Mouse (Mus musculus) embryonic facial prominence, embryonic 12.5 days (tissue): ENCODE measurements around the gene Tctn3. TPM values are rescaled to one million over a fixed set of nuclear protein-coding genes. Genes with fewer than 3 reads are reported as not detected.
"Not testable (repeated sequence)": the region's sequence is repeated elsewhere in the genome, so short reads cannot be mapped to it uniquely, and the experiment has no call there.

ENCODE experiments used
- ATAC-seq: fragments of 200-750 bp; cut with Nextera tagmentation; 2 replicates; pipeline ENCODE4 v1.8.0; 2017; ENCODE audit not compliant: insufficient number of reproducible peaks, insufficient read depth, low FRiP score, low TSS enrichment
- H3K27ac ChIP-seq: fragments of 300-500 bp; sonication (generic); 2 replicates; pipeline ENCODE4 v1.5.1; 2016; ENCODE audit warnings: mild to moderate bottlenecking
- H3K27me3 ChIP-seq: fragments of 300-500 bp; sonication (generic); 2 replicates; pipeline ENCODE4 v1.6.1; 2016; ENCODE audit warnings: mild to moderate bottlenecking, moderate library complexity
- H3K36me3 ChIP-seq: fragments of 300-500 bp; sonication (generic); 2 replicates; pipeline ENCODE4 v1.6.1; 2016; ENCODE audit warnings: mild to moderate bottlenecking
- H3K4me1 ChIP-seq: fragments of 300-500 bp; sonication (generic); 2 replicates; pipeline ENCODE4 v1.6.1; 2016
- H3K4me2 ChIP-seq: fragments of 300-500 bp; sonication (generic); replicated peaks from 2 replicates; pipeline ENCODE4 v1.6.1; 2016; ENCODE audit warnings: mild to moderate bottlenecking, moderate library complexity
- H3K4me3 ChIP-seq: fragments of 300-500 bp; sonication (generic); 2 replicates; pipeline ENCODE4 v1.5.1; 2016; ENCODE audit warnings: mild to moderate bottlenecking
- H3K9ac ChIP-seq: fragments of 300-500 bp; sonication (generic); 2 replicates; pipeline ENCODE4 v1.6.1; 2016; ENCODE audit warnings: mild to moderate bottlenecking, moderate library complexity
- H3K9me3 ChIP-seq: fragments of 300-500 bp; sonication (generic); 2 replicates; pipeline ENCODE4 v1.6.1; 2016; ENCODE audit warnings: mild to moderate bottlenecking, moderate library complexity
- WGBS: fragments of 180-500 bp; shearing (Covaris S2); methylation state at CpG from one replicate; pipeline ENCODE4 v1.1.7; 2016; 5-methylcytosine and 5-hydroxymethylcytosine counted together
- polyA plus RNA-seq: library from polyadenylated mRNA; unstranded; fragments of >200 nt; fragmentation: Nextera tagmentation; extraction: Ambion mirVana; gene quantifications from 2 replicates; pipeline ENCODE4 v1.2.1, GENCODE M21; 2016

The Tctn3 gene
- polyA plus RNA-seq, 1 experiment from 2014 or later: 14.6 TPM

- Histone ChIP-seq H3K27ac (no peak overlapping the region), H3K36me3 (peaks cover 19% of the 10 kb centered on the region), H3K9ac (no peak overlapping the region), H3K4me1 (peaks cover 10% of the 10 kb centered on the region), H3K9me3 (no peaks in the 10 kb centered on the region), H3K27me3 (no peaks in the 10 kb centered on the region), H3K4me3 (peak overlapping the region; percentile 79), H3K4me2 (peak overlapping the region; percentile 79)
- WGBS: 52% methylated on average over 7 of the region's 7 CpGs
- no peak for ATAC-seq
These were observed 25.1 kb downstream of the Tctn3 start for GRCm38 (mm10) chr19:40586908-40587307.

GRCm38 (mm10) chr19:40581662-40582061 lies 30.4 kb downstream of the Tctn3 start:
- Histone ChIP-seq H3K4me1 (peaks cover under 1% of the 10 kb centered on the region; the same call in 1 of the 2 replicates), H3K4me3 (no peak overlapping the region), H3K36me3 (peaks cover 50% of the 10 kb centered on the region), H3K27me3 (no peaks in the 10 kb centered on the region), H3K9ac (no peak overlapping the region), H3K27ac (no peak overlapping the region), H3K9me3 (no peaks in the 10 kb centered on the region), H3K4me2 (no peak overlapping the region)
- WGBS: 75% methylated on average over 5 of the region's 5 CpGs
- no peak for ATAC-seq

- H3K4me3 ChIP-seq: no peak overlapping the region
- WGBS: 85% methylated on average over 2 of the region's 2 CpGs
- H3K4me1 ChIP-seq: no peaks in the 10 kb centered on the region
- H3K9ac ChIP-seq: no peak overlapping the region
- ATAC-seq: no peak
- no peak overlapping the region for H3K27ac ChIP-seq
- H3K27me3 ChIP-seq: no peaks in the 10 kb centered on the region
- peaks cover 57% of the 10 kb centered on the region for H3K36me3 ChIP-seq
- H3K9me3 ChIP-seq: no peaks in the 10 kb centered on the region
- H3K4me2 ChIP-seq: no peak overlapping the region
These were observed 31.1 kb downstream of the Tctn3 start for GRCm38 (mm10) chr19:40580902-40581301.

GRCm38 (mm10) chr19:40575438-40575837 lies 36.6 kb downstream of the Tctn3 start:
- Histone ChIP-seq H3K4me3 (no peak overlapping the region), H3K9me3 (peaks cover 5% of the 10 kb centered on the region; the same call in 1 of the 2 replicates), H3K4me1 (no peaks in the 10 kb centered on the region), H3K9ac (no peak overlapping the region), H3K4me2 (no peak overlapping the region), H3K27ac (no peak overlapping the region), H3K27me3 (no peaks in the 10 kb centered on the region), H3K36me3 (peaks cover 81% of the 10 kb centered on the region)
- no peak for ATAC-seq
- WGBS: 88% methylated on average over 5 of the region's 5 CpGs

GRCm38 (mm10) chr19:40570726-40571125 lies 41.3 kb downstream of the Tctn3 start:
- peaks cover 94% of the 10 kb centered on the region for H3K36me3 ChIP-seq
- no peak overlapping the region for H3K4me3 ChIP-seq
- H3K4me2 ChIP-seq: no peak overlapping the region
- WGBS: 93% methylated on average over 9 of the region's 9 CpGs
- no peak overlapping the region for H3K27ac ChIP-seq
- no peaks in the 10 kb centered on the region for H3K27me3 ChIP-seq
- H3K9ac ChIP-seq: no peak overlapping the region
- no peaks in the 10 kb centered on the region for H3K4me1 ChIP-seq
- ATAC-seq: no peak
- H3K9me3 ChIP-seq: peaks cover 9% of the 10 kb centered on the region; the same call in 1 of the 2 replicates

GRCm38 (mm10) chr19:40567616-40568015 lies 44.4 kb downstream of the Tctn3 start:
- WGBS: 80% methylated on average over 3 of the region's 3 CpGs
- Histone ChIP-seq H3K9me3 (peaks cover 9% of the 10 kb centered on the region; the same call in 1 of the 2 replicates), H3K4me1 (no peaks in the 10 kb centered on the region), H3K4me2 (no peak overlapping the region), H3K27me3 (no peaks in the 10 kb centered on the region), H3K36me3 (peaks cover 93% of the 10 kb centered on the region), H3K4me3 (no peak overlapping the region), H3K9ac (no peak overlapping the region), H3K27ac (no peak overlapping the region)
- ATAC-seq: no peak

GRCm38 (mm10) chr19:40563880-40564645 lies 48.0 kb downstream of the Tctn3 start:
- no peak overlapping the region for H3K4me3 ChIP-seq
- H3K9me3 ChIP-seq: no peaks in the 10 kb centered on the region
- H3K4me1 ChIP-seq: no peaks in the 10 kb centered on the region
- no peak for ATAC-seq
- no peak overlapping the region for H3K4me2 ChIP-seq
- H3K27me3 ChIP-seq: no peaks in the 10 kb centered on the region
- H3K36me3 ChIP-seq: peaks cover 70% of the 10 kb centered on the region
- no peak overlapping the region for H3K27ac ChIP-seq
- 87% methylated on average over 10 of the region's 10 CpGs for WGBS
- no peak overlapping the region for H3K9ac ChIP-seq

GRCm38 (mm10) chr19:40561521-40561920 lies 50.5 kb downstream of the Tctn3 start:
- 68% methylated on average over 12 of the region's 31 CpGs for WGBS
- not testable (repeated sequence) for H3K4me2 ChIP-seq, H3K9me3 ChIP-seq, H3K27ac ChIP-seq, H3K27me3 ChIP-seq, H3K4me3 ChIP-seq, H3K4me1 ChIP-seq, ATAC-seq, H3K9ac ChIP-seq
- peaks cover 62% of the 10 kb centered on the region for H3K36me3 ChIP-seq

- H3K9me3 ChIP-seq: no peaks in the 10 kb centered on the region
- WGBS: 51% methylated on average over 7 of the region's 7 CpGs
These were observed 56.0 kb downstream of the Tctn3 start for GRCm38 (mm10) chr19:40556029-40556428.

GRCm38 (mm10) chr19:40555136-40555535 lies 56.9 kb downstream of the Tctn3 start:
- H3K27ac ChIP-seq: no peak overlapping the region
- H3K4me2 ChIP-seq: no peak overlapping the region
- H3K27me3 ChIP-seq: no peaks in the 10 kb centered on the region
- no peak for ATAC-seq
- H3K4me3 ChIP-seq: no peak overlapping the region
- 94% methylated on average over 8 of the region's 8 CpGs for WGBS
- no peak overlapping the region for H3K9ac ChIP-seq
- no peaks in the 10 kb centered on the region for H3K9me3 ChIP-seq
- H3K4me1 ChIP-seq: no peaks in the 10 kb centered on the region
- peaks cover 73% of the 10 kb centered on the region for H3K36me3 ChIP-seq

More at GRCm38 (mm10) chr19:40556029-40556428, 56.0 kb downstream of the Tctn3 start:
- Histone ChIP-seq H3K4me2 (no peak overlapping the region), H3K9ac (no peak overlapping the region), H3K27ac (no peak overlapping the region), H3K36me3 (peaks cover 65% of the 10 kb centered on the region), H3K4me3 (no peak overlapping the region), H3K4me1 (no peaks in the 10 kb centered on the region), H3K27me3 (no peaks in the 10 kb centered on the region)
- no peak for ATAC-seq

GRCm38 (mm10) chr19:40554343-40554742 lies 57.7 kb downstream of the Tctn3 start:
- H3K9ac ChIP-seq: no peak overlapping the region
- H3K27me3 ChIP-seq: no peaks in the 10 kb centered on the region
- no peak overlapping the region for H3K4me2 ChIP-seq
- no peaks in the 10 kb centered on the region for H3K9me3 ChIP-seq
- no peak overlapping the region for H3K27ac ChIP-seq
- 89% methylated on average over 11 of the region's 11 CpGs for WGBS
- peaks cover 73% of the 10 kb centered on the region for H3K36me3 ChIP-seq
- no peak for ATAC-seq
- no peaks in the 10 kb centered on the region for H3K4me1 ChIP-seq
- no peak overlapping the region for H3K4me3 ChIP-seq

- Histone ChIP-seq H3K4me2 (no peak overlapping the region), H3K27ac (no peak overlapping the region), H3K4me1 (peaks cover 1% of the 10 kb centered on the region), H3K9ac (no peak overlapping the region), H3K4me3 (no peak overlapping the region), H3K36me3 (peaks cover 73% of the 10 kb centered on the region), H3K27me3 (no peaks in the 10 kb centered on the region), H3K9me3 (no peaks in the 10 kb centered on the region)
- 91% methylated on average over 6 of the region's 6 CpGs for WGBS
- ATAC-seq: no peak
These were observed 58.2 kb downstream of the Tctn3 start for GRCm38 (mm10) chr19:40553849-40554248.
